Mouse (Mus musculus): ENCODE data around the gene Mfsd13b. TPM values are rescaled to one million over a fixed set of nuclear protein-coding genes. Genes with fewer than 3 reads are reported as not detected.

The Mfsd13b gene
- total RNA-seq (2012; rRNA removed) = not detected in 2 replicates

GRCm38 (mm10) chr7:120982200-120982841 lies at the start of gene Mfsd13b, which contains the start of gene Cdr2:
Gene Mfsd13b, plus strand, starts transcription at chr7:120982509.
Gene Cdr2, minus strand, starts transcription at chr7:120982312.
- Histone ChIP-seq H3K9ac (ENCODE audit: insufficient read depth, low read depth, low read length, poor library complexity, severe bottlenecking) (peak within 1 kb of the TSS; percentile 89), H3K4me1 (ENCODE audit: control insufficient read depth in 2 of 2, insufficient read depth in 2 of 2, low read length in 2 of 2, poor library complexity in 1 of 2) (peaks cover 0 to 4% of the 10 kb centered on the region in 2 experiments; a peak in 2 of 4 replicates), H3K36me3 (ENCODE audit: control insufficient read depth, insufficient read depth, low read length, poor library complexity, severe bottlenecking) (no peaks in the 10 kb centered on the region), H3K9me3 (ENCODE audit: control insufficient read depth, insufficient read depth, low read depth, low read length) (no peaks in the 10 kb centered on the region), H3K27ac (ENCODE audit: insufficient read depth, low read depth, low read length, poor library complexity, severe bottlenecking) (no peak within 1 kb of the TSS), H3K4me3 (ENCODE audit: insufficient read depth in 1 of 2, low read depth in 1 of 2, low read length in 2 of 2, poor library complexity in 1 of 2, severe bottlenecking in 1 of 2) (peak within 1 kb of the TSS; percentile 84 to 99)
- in situ Hi-C loops (cut with MboI; ENCODE audit: low sequenced_read_pairs in 2 of 2, unreplicated experiment in 2 of 2) = no loop called here
- DNase-seq (ENCODE audit: low read depth, low spot score) = peak; percentile 100
- TF ChIP-seq HCFC1 (IDR thresholded peaks at IDR 0.05; ENCODE audit: borderline replicate concordance, insufficient read depth, low read length) (peak; percentile 19; the same call in 1 of the 2 replicates), CHD2 (IDR thresholded peaks at IDR 0.05; ENCODE audit: low read depth, low read length) (peak; percentile 97), ZC3H11A (IDR thresholded peaks at IDR 0.05; ENCODE audit: borderline replicate concordance, low read depth, low read length) (no peak)

GRCm38 (mm10) chr7:120933110-120933509 lies 49.2 kb upstream of the Mfsd13b start:
- no peak for DNase-seq (ENCODE audit: low read depth, low spot score)
- Histone ChIP-seq H3K36me3 (ENCODE audit: control insufficient read depth, insufficient read depth, low read length, poor library complexity, severe bottlenecking) (peaks cover 70% of the 10 kb centered on the region), H3K4me3 (ENCODE audit: insufficient read depth in 1 of 2, low read depth in 1 of 2, low read length in 2 of 2, poor library complexity in 1 of 2, severe bottlenecking in 1 of 2) (no peak overlapping the region), H3K4me1 (ENCODE audit: control insufficient read depth in 2 of 2, insufficient read depth in 2 of 2, low read length in 2 of 2, poor library complexity in 1 of 2) (peaks cover 0 to 6% of the 10 kb centered on the region in 2 experiments; a peak in 2 of 4 replicates), H3K9me3 (ENCODE audit: control insufficient read depth, insufficient read depth, low read depth, low read length) (no peaks in the 10 kb centered on the region), H3K27ac (ENCODE audit: insufficient read depth, low read depth, low read length, poor library complexity, severe bottlenecking) (no peak overlapping the region), H3K9ac (ENCODE audit: insufficient read depth, low read depth, low read length, poor library complexity, severe bottlenecking) (no peak overlapping the region)
- in situ Hi-C loops (cut with MboI; ENCODE audit: low sequenced_read_pairs in 2 of 2, unreplicated experiment in 2 of 2) = no loop called here
- TF ChIP-seq ZC3H11A (IDR thresholded peaks at IDR 0.05; ENCODE audit: borderline replicate concordance, low read depth, low read length) = no peak
- no peak for TF ChIP-seq MAFK (IDR thresholded peaks at IDR 0.05; ENCODE audit: insufficient read depth, low read depth, low read length)
- no peak for TF ChIP-seq ZNF384 (IDR thresholded peaks at IDR 0.05; ENCODE audit: low read depth, low read length)
- TF ChIP-seq CHD2 (IDR thresholded peaks at IDR 0.05; ENCODE audit: low read depth, low read length) = no peak
- no peak for TF ChIP-seq HCFC1 (IDR thresholded peaks at IDR 0.05; ENCODE audit: borderline replicate concordance, insufficient read depth, low read length)

GRCm38 (mm10) chr7:120933680-120934195 lies 48.6 kb upstream of the Mfsd13b start:
- no peak overlapping the region for H3K4me3 ChIP-seq (ENCODE audit: insufficient read depth in 1 of 2, low read depth in 1 of 2, low read length in 2 of 2, poor library complexity in 1 of 2, severe bottlenecking in 1 of 2)
- TF ChIP-seq HCFC1 (IDR thresholded peaks at IDR 0.05; ENCODE audit: borderline replicate concordance, insufficient read depth, low read length) = no peak
- TF ChIP-seq MAFK (IDR thresholded peaks at IDR 0.05; ENCODE audit: insufficient read depth, low read depth, low read length) = no peak
- TF ChIP-seq CHD2 (IDR thresholded peaks at IDR 0.05; ENCODE audit: low read depth, low read length) = no peak
- TF ChIP-seq ZNF384 (IDR thresholded peaks at IDR 0.05; ENCODE audit: low read depth, low read length) = no peak
- no peak for TF ChIP-seq ZC3H11A (IDR thresholded peaks at IDR 0.05; ENCODE audit: borderline replicate concordance, low read depth, low read length)
- in situ Hi-C loops (cut with MboI; ENCODE audit: low sequenced_read_pairs in 2 of 2, unreplicated experiment in 2 of 2) = no loop called here
- peaks cover 72% of the 10 kb centered on the region for H3K36me3 ChIP-seq (ENCODE audit: control insufficient read depth, insufficient read depth, low read length, poor library complexity, severe bottlenecking)
- H3K27ac ChIP-seq (ENCODE audit: insufficient read depth, low read depth, low read length, poor library complexity, severe bottlenecking) = no peak overlapping the region
- DNase-seq (ENCODE audit: low read depth, low spot score) = no peak
- H3K9ac ChIP-seq (ENCODE audit: insufficient read depth, low read depth, low read length, poor library complexity, severe bottlenecking) = no peak overlapping the region
- peaks cover 0 to 6% of the 10 kb centered on the region in 2 experiments; a peak in 2 of 4 replicates for H3K4me1 ChIP-seq (ENCODE audit: control insufficient read depth in 2 of 2, insufficient read depth in 2 of 2, low read length in 2 of 2, poor library complexity in 1 of 2)
- H3K9me3 ChIP-seq (ENCODE audit: control insufficient read depth, insufficient read depth, low read depth, low read length) = no peaks in the 10 kb centered on the region

- DNase-seq (ENCODE audit: low read depth, low spot score) = peak; percentile 52
- no peak overlapping the region for H3K4me3 ChIP-seq (ENCODE audit: insufficient read depth in 1 of 2, low read depth in 1 of 2, low read length in 2 of 2, poor library complexity in 1 of 2, severe bottlenecking in 1 of 2)
- H3K4me1 ChIP-seq (ENCODE audit: control insufficient read depth in 2 of 2, insufficient read depth in 2 of 2, low read length in 2 of 2, poor library complexity in 1 of 2) = peaks cover 0 to 6% of the 10 kb centered on the region in 2 experiments; a peak in 2 of 4 replicates
- TF ChIP-seq HCFC1 (IDR thresholded peaks at IDR 0.05; ENCODE audit: borderline replicate concordance, insufficient read depth, low read length) (no peak), CHD2 (IDR thresholded peaks at IDR 0.05; ENCODE audit: low read depth, low read length) (no peak), MAFK (IDR thresholded peaks at IDR 0.05; ENCODE audit: insufficient read depth, low read depth, low read length) (no peak), ZC3H11A (IDR thresholded peaks at IDR 0.05; ENCODE audit: borderline replicate concordance, low read depth, low read length) (no peak), ZNF384 (IDR thresholded peaks at IDR 0.05; ENCODE audit: low read depth, low read length) (no peak)
- in situ Hi-C loops (cut with MboI; ENCODE audit: low sequenced_read_pairs in 2 of 2, unreplicated experiment in 2 of 2) = no loop called here
- H3K27ac ChIP-seq (ENCODE audit: insufficient read depth, low read depth, low read length, poor library complexity, severe bottlenecking) = no peak overlapping the region
- peaks cover 76% of the 10 kb centered on the region for H3K36me3 ChIP-seq (ENCODE audit: control insufficient read depth, insufficient read depth, low read length, poor library complexity, severe bottlenecking)
- H3K9ac ChIP-seq (ENCODE audit: insufficient read depth, low read depth, low read length, poor library complexity, severe bottlenecking) = no peak overlapping the region
- no peaks in the 10 kb centered on the region for H3K9me3 ChIP-seq (ENCODE audit: control insufficient read depth, insufficient read depth, low read depth, low read length)
These were observed 47.6 kb upstream of the Mfsd13b start for GRCm38 (mm10) chr7:120934716-120935115.

Measured in ES-E14 (cell line).